Mouse (Mus musculus) kidney, postnatal 36 days (tissue): ENCODE measurements around the gene Icam1.
A peak's percentile ranks its signal among the peaks of the same experiment; 100 is the strongest.
"Not testable (repeated sequence)": the region's sequence is repeated elsewhere in the genome, so short reads cannot be mapped to it uniquely, and the experiment has no call there.

Experiments
- DNase-seq, 2 experiments: peaks; one replicate each; pipeline ENCODE4 v3.0.0; 2021 to 2022; ENCODE audit warnings: mixed read lengths in 2 of 2

The Icam1 gene

DNA sequence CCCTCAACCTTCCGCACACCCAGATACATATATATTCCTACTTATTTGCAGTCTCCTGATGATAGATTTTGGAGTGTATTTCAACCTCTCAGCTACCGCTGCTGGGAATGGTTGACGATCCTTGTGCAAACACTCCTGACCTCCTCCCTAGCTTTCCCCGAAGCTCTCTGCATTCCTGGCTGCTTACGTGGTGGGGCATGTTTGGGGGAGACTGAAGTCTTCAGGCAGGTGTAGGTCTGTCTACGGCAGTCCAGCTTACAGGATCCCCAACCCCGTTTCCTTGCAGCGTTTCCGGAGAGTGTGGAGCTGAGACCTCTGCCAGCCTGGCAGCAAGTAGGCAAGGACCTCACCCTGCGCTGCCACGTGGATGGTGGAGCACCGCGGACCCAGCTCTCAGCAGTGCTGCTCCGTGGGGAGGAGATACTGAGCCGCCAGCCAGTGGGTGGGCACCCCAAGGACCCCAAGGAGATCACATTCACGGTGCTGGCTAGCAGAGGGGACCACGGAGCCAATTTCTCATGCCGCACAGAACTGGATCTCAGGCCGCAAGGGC is 9.5 kb downstream of the Icam1 start:
- DNase-seq: no peak

DNA sequence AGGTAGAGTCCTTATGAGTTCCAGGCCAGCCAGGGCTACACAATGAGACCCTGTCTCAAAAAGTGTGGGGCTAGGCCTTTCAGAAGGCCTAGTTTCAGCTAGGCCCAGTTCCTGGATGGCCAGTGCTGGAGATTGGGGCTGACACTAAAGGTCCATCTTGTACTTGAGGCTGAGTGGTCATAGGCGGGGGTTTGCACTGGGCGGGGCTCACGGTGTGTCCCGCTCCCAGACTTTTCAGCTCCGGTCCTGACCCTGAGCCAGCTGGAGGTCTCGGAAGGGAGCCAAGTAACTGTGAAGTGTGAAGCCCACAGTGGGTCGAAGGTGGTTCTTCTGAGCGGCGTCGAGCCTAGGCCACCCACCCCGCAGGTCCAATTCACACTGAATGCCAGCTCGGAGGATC is 11.1 kb downstream of the Icam1 start:
- DNase-seq: no peak

DNA sequence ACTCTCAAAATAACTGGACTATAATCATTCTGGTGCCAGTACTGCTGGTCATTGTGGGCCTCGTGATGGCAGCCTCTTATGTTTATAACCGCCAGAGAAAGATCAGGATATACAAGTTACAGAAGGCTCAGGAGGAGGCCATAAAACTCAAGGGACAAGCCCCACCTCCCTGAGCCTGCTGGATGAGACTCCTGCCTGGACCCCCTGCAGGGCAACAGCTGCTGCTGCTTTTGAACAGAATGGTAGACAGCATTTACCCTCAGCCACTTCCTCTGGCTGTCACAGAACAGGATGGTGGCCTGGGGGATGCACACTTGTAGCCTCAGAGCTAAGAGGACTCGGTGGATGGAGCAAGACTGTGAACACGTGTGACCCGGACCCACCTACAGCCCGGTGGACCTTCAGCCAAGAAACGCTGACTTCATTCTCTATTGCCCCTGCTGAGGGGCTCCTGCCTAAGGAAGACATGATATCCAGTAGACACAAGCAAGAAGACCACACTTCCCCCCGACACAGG is 12.0 kb downstream of the Icam1 start:
- no peak for DNase-seq

DNA sequence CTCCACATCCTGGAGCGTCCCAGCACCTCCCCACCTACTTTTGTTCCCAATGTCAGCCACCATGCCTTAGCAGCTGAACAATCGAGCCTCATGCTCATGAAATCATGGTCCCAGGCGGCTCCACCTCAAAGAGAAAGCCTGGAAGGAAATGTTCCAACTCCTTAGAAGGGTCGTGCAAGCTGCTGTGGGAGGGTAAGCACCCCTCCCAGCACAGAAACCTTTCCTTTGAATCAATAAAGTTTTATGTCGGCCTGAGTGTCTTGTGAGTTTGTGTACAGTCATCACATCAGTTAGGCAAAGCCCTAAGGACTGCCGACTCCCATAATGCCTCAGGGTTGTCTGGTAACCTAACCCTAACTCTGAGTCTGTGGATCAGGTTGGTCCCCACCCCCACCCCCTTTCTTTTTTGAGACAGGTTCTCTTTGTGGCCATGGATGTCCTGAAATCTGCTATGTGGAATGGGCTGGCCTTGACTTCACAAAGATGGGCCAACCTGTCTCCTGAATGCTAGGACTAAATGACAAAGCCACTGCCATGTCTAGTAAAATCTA is 12.8 kb downstream of the Icam1 start:
- DNase-seq: no peak

DNA sequence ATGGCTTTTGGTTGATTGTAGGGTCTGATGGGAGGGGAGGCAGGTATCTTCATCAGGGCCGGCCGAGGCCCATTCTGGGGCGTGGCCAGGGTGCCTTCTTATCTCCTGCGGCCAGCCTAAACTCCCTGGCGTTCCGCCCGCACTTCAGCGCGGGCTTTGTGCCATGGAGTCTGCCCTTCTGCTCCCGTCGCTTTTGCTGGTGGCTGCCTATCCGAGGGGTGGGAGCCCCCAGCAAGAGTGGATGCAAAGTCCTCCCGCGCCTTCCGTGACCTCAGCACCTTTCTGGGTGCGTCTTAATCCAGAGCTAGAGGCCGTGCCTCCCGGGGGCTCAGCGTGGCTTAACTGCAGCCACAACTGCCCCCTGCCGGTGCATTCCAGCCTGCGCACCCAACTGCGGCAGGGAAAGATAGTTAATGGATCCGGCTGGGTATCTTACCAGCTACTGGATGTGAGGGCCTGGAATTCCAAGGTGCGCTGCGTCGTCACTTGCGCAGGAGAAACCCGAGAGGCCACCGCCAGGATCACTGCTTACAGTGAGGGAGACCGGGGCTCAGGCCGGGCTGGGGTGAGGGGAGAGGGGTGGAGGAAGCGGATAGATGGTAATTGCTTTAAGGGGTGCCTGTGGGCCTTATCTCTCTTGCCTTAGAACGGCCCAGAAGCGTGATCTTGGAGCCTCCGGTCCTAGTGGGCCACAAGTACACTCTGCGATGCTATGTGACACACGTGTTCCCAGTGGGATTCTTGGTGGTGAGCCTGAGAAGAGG is 13.7 kb downstream of the Icam1 start, which contains the start of gene Icam4:
Icam4 (plus strand) TSS at position 83 of the 764 bp plus-strand sequence.
- peak; percentile 85 to 92 for DNase-seq

DNA sequence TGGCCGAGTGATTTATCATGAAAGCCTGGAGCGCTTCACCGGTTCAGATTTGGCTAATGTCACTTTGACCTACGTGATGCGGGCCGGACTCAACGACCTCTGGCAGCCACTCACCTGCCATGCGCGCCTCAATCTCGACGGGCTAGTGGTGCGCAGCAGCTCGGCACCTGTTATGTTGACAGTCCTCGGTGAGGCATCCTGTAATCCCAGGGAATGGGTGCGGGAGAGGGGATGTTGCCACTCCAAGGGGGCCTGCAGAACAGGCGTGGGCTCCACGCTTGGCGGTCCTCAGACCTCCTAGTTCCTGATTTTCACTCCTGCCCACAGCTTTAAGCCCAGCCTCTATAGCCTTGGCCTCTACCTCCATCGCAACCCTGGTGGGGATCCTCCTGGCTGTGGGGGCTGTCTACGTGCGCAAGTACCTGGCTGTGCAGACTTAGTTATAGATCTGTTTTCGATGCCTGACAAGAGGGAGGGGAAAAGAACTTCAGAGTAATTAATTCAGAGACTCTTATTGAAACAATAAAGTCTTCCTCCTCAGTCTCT is 14.3 kb downstream of the Icam1 start:
- DNase-seq: no peak

DNA sequence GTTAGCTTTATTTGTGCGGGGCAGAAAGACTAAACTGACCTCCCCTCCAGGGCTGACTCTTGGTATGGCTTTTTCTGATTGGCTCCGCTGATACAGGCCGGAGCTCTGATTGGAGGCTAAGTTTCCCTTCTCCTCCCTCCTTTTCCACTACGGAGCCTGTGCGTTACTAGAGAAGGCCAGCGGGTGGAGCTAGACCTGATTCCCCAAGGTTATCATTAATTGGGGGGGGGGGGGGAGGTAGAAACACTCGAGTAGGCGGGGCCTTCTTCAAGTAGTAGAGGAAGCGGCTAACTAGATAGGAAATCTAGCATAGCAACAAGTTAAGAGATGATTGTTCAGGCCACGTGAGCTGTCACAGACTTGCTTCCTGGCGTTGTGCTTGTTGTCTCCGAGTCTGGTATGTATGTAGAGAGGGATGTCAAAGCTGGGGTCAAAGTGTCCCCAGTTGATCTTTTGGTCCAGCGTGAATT is 15.0 kb downstream of the Icam1 start:
- DNase-seq: peak; percentile 92 to 95

DNA sequence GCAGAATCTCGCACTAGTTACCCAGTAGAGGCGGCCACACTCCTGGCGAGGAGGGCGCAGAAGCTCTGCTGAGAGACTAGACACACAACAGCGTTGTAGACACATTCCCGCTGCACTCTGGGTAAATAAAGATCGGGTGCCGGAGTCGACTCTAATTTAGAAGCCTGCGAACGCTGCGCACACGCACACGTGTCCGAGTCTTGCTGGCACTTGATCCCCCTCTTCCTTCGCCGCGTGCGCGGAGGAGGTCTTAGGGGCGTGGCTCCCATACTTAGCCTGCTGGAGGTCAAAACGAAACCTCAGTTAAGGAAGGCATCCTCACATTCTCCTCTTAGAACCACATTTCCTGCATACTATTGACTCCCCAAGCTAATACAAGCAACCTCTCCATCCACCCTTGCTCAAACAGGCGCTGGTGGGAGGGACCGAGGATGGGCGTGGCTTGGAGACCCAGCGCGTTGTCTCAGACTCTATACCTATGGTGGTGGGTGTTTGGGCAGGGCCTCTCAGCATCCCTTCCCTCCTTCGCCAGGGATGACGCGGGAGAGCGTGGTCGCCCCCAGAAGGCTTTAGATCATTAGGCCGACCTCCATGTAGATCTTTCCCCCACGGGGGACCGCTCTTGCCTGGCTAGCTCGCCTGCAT is 15.6 kb downstream of the Icam1 start:
- peak; percentile 53 to 71 for DNase-seq

DNA sequence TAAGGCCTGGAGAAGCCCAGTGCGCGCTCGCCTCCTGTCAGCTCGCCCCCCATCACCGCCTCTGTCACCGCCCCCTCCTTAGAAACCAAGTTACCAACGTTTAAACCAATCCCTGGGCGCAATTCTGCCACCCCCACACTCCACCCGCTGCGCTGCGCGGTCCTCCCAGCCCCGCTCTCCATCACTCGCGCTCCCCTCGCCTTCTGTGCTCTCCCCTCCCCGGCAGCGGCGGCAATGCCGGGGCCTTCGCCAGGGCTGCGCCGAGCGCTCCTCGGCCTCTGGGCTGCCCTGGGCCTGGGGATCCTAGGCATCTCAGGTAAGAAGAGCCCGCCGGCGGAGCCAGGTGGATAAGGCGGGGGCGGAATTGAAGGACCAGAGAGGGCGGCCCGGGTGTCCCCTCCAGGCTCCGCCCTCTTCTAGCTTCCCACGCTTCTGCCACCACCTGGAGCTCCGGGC is 16.1 kb downstream of the Icam1 start, which contains the start of gene Icam5:
Icam5 (plus strand) TSS at position 178 of the 456 bp plus-strand sequence.
- DNase-seq: peak in 1 of 2 experiments; percentile 37

DNA sequence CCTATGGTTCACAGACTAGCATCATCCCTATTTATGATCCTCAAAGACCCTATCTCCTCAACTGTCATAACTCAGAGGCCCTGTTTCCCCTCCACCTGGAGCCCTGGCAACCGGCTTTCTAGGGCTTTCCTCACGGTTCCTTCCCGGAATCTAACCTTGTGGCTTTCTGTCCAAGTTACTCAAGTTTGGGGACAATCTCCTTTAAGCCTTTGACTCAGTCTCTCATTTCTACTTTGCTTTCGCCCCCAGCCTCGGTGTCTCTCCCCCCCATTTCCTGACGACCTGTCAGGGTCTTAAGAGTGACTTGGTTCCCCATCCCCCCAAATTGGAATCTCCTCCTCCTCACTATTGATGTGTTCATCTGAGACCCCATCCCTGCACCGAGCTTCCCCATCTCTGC is 16.7 kb downstream of the Icam1 start:
- DNase-seq: no peak

DNA sequence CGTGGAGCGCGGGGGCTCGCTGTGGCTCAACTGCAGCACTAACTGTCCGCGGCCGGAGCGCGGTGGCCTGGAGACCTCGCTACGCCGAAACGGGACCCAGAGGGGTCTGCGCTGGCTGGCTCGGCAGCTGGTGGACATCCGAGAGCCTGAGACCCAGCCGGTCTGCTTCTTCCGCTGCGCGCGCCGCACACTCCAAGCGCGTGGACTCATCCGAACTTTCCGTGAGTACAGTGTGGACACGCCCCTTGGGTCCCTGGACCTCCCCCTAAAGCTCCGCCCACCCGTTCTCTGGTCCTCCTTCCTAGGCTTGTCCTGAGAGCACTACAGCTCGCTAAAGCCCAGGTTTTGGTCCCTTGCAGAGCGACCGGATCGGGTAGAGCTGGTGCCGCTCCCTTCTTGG is 17.4 kb downstream of the Icam1 start:
- DNase-seq: peak; percentile 94 to 95

DNA sequence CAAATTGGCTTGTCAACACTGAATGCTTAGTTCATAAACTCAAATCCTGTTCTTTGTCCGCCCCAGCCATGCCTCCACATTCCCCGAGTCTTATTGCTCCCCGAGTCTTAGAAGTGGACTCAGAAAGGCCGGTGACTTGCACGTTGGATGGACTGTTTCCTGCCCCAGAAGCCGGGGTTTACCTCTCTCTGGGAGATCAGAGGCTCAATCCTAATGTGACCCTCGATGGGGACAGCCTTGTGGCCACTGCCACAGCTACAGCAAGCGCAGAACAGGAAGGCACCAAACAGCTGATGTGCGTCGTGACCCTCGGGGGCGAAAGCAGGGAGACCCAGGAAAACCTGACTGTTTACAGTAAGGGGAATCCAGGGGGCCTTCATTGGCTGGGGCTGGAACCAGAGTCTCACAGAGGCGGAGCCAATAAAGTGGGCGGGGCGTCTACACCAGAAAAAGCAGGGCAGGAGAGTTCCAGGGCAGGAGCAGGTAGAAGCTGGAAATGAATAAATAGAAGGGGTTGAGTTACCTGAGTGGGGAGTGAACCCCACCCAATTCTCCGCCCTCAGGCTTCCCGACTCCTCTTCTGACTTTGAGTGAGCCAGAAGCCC is 18.8 kb downstream of the Icam1 start:
- peak in 1 of 2 experiments; percentile 56 for DNase-seq

DNA sequence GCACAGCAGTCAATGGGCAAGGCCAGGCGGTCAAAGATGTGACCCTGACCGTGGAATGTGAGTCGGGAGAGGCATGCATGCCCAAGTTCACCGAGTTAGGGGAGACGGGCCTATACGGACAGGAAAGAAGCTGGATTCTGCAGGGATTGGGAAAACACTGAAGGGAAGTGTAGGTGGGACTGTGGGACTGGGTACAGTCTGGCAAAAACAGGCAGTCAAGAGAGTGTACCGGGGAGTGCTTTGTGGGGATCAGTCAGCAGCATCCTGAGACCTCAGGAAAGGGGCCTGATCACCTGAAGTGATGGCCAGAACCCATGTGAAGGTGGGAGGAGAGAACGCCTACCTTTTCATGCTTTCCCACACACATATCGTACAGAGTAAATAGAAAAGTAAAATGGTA is 19.8 kb downstream of the Icam1 start:
- DNase-seq: no peak

DNA sequence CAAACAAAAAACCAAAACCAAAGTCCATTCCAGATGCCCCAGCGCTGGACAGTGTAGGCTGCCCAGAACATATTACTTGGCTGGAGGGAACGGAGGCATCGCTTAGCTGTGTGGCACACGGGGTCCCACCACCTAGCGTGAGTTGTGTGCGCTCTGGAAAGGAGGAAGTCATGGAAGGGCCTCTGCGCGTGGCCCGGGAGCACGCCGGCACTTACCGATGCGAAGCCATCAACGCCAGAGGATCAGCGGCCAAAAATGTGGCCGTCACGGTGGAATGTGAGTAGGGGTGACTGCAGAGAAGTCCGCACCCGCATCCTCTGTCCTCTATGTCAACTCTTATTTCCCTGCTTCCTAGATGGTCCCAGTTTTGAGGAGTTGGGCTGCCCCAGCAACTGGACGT is 20.4 kb downstream of the Icam1 start:
- DNase-seq: no peak

DNA sequence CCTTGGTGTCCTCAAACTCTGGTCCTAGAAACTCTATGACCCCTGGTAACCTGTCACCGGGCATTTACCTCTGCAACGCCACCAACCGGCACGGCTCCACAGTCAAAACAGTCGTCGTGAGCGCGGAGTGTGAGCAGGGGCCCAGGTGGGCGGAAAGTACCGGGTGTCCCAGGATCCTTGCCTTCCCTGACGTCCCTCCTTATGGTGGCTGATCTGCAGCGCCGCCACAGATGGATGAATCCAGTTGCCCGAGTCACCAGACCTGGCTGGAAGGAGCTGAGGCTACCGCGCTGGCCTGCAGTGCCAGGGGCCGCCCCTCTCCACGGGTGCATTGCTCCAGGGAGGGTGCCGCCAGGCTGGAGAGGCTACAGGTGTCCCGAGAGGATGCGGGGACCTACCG is 20.9 kb downstream of the Icam1 start:
- no peak for DNase-seq

DNA sequence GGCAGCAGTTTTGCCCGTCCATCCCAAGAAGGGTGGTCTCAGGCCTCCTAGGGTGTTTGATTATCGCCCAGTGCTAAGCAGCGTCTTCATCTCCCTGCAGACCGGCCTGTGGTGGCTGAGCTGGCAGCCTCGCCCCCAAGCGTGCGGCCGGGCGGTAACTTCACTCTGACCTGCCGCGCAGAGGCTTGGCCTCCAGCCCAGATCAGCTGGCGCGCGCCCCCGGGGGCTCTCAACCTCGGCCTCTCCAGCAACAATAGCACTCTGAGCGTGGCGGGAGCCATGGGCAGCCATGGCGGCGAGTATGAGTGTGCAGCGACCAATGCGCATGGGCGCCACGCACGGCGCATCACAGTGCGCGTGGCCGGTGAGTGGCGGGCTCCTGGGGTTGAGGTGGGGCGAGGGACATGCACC is 21.7 kb downstream of the Icam1 start:
- DNase-seq: peak; percentile 27 to 52

DNA sequence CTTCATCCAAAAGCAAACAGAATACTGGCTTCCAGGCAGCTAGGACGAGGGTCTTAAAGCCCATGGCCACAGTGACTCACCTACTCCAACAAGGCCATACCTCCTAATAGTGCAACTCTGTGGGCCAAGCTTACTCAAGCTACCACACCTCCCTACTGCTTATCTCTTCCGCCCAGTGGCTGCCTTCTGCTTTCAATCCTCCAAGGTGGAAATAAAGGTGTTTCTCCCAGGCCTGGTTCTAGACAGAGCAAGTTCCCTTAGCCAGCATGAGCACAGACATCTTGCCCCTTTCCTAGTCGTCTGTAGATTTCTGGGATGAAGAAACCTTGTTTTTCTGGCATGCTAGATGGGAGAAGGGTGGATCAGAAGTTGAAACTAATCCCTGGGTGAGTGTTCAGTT is 24.0 kb downstream of the Icam1 start:
- no peak for DNase-seq

DNA sequence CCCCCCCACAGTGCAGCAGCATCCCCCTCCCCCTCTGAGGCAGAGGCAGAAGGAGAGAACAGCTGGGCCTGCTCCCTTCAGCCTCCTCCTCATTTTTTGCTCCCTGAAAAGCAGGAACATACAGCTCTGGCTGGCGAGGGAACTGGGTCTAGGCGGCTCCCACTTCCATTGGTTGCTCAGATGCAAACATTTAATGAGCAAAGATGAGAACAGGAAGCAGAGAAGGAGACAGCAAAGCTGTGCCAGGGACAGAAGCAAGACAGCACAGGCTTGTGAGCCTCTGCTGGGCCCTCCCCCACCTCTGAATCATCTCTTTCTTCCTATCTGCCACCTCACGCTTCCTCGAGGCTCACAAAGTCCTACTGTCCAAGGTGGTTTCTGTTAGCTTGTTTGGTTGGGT is 25.5 kb downstream of the Icam1 start:
- no peak for DNase-seq

DNA sequence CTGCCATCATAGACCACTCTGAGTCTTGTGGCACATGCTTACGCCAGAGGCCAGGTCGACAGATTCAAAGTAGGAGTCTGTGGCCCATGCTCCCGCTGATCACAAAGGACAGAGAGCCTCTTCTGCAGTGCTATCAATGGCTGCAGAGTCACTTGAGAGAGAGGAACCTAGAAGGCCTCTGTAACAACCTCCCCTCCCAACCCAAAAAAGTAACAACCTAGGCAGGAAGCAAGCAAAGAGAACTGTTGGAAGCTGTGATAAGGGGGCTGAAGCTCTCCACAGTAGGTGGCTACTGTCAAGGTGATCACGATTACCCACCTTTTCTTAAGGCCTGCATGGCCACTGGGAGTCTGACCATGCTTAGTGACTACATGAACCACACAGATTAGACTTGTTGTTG is 27.8 kb downstream of the Icam1 start:
- no peak for DNase-seq

DNA sequence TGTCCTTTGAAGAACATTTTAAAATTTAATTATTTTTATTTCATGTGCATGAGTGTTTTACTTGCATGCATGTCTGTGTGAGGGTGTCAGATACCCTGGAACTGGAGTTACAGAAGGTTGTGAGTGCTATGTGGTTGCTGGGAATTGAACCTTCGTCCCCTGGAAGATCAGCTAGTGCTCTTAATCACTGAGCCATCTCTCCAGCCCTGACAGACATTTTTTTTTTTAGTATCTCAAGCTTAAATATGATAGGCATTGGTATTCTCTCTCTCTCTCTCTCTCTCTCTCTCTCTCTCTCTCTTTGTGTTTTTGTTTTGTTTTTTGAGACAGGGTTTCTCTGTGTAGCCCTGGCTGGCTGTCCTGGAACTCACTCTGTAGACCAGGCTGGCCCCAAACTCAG is 29.0 kb downstream of the Icam1 start:
- not testable (repeated sequence) for DNase-seq

DNA sequence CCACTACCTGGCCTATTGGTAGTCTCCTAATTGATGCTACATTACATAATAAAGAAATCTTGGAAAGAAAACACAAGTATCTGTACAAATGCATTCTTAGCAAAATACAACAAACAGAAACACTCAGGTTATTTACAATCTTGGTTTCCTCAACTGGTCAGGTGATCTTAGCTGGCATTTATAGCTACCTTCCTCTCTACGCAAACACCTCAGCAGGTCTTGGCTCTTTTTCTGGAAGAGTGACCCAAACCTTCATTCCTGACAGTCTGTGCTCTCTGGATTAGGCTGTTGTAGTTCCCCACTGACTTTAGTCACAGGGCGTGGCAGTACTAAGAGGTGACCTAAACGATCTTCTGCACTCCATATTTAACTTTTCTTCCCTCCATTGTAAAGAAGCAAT is 29.4 kb downstream of the Icam1 start:
- DNase-seq: no peak

DNA sequence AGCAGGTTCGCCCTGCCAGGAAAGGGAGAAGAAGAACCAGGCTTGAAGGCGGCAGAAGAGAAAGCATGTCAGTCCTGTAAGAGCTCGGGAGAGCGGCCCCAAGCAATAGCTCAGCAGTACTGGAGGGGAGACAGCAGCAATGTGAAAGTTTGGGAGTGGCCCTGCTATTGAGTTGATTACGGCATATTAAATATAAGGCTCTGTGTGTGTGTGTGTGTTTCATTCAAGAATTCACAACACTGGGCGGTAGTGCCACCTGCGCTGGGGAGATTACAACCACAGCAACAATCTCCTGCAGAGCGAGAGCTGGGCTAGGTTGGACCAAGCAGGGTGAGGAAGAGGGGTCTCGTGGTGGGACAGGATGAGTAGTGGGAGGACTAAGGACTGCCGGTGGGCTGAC is 35.8 kb downstream of the Icam1 start:
- DNase-seq: no peak

DNA sequence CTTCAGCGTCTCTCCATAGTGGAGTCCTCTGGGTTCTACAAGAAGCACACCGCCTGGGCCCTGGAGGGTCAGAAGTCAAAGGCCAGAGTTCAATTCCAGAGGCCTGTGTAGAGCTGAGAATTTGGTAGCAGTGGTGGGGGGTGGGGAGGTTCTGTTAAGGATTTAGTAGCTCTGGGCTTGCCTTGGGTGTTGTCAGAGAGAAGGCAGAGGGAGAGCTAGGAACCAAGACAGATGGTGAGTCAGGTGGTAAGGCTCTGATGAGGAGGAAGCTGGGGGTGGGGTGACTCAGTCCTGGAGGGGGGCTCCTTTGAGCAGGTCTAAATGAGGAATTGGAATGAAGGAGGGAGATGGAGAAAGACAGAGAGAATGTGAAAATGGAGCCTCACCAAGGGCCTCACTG is 47.1 kb downstream of the Icam1 start:
- no peak for DNase-seq
